Mouse (Mus musculus): ENCODE results near the gene BC034090.

The BC034090 gene

DNA sequence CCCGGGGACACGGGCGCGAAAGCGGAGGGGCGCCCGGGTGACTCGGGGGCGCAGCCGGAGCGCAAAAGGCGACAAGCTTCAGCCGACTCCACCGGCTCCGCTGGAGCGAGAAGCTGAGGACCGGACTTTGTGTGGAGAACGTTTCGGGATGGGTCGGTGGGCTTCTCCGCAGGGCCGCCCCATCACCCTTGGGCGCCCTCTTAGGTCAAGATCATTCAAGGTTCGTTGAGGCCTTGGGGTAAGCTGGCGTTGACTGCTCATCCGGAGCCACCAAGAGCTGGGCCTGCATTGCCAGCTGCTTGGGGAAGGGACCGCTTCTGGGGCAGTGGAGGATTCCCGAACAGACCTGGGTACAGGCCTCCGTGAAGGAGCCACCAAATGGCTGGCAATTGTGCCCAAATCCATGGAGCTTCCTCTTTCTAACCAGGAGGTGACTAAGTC, 547 bp upstream of the BC034090 start:
- DNase-seq (ENCODE audit: low spot score): no peak

GRCm38 (mm10) chr1:155242488-155242745, 1.8 kb downstream of the BC034090 start:
- DNase-seq (ENCODE audit: low spot score): no peak

DNA sequence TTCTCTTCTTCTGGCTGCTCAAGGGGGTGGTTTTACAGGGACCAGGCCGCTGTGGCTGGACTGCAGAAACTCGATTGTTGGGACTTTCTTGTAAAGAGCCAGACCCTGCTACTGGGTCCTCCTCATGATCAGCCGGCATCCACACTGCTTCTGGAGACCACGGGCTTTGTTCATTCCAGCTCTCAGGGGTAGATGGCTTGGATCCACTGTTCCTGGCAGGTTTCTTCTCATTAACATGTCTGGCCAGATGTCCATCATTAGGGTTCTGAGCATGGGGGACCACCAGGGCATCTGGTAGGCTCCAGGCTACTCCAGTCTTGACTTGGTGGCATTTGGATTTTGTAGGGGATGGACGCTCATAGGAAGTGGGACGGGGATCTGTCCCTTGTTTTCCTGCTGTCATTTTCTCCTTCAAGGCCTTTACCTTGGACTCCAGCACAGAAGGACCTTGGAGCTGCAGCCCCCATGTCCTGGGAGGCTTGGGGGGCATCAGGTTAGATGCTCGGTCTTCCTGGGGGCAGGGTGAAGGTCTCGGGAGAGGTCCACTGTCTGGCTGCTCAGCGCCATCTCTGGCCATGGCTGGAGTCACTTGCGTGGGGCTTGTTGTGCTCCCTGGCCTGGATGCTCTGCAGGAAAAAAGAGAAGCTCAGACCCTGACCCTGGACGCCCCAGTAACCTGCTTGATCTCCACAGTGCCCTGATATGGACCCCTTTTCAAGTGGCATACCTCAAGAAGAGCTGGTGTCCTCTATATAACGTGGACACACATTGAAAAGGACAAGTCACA, 2.4 kb downstream of the BC034090 start:
- DNase-seq (ENCODE audit: low spot score): no peak

DNA sequence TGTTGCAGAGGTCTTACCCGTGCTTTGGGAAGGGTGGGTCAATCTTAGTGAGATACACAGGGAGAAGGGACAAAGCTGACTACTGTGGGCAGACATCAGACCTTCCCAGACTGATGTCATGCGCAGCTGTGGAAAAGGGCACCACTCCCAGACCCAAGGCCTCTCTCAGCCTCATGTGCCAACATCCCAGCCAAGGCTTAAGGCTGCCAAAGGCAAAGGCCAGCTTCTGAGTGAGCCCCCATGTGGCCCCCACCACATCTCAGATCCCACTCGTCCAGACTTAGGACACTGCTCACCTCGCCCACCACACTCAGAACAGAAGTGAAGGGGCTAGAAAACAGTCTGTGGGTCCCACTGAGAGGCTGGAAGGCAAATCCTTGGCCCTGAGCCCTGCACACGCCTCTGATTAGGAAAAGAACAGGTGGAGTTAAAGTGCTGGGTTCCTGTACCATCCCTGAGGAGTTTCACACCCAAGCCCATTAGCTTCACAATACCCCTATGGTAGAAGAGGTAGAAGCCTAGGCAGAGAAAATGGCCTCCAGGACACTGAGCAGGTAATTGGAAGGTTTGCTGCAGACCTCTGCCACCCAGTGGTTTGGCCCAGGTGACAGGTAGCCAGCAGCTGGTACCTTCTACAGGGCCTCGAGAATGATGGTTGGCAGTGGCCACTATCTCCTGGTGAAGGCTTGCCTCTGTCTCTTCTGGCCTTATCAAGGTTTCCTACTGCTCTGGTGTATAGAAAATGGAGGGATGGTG, 4.1 kb downstream of the BC034090 start:
- DNase-seq (ENCODE audit: low spot score): peak; percentile 64

- DNase-seq (ENCODE audit: low spot score): no peak
These were observed 5.1 kb downstream of the BC034090 start for GRCm38 (mm10) chr1:155239169-155239568.

- no peak for DNase-seq (ENCODE audit: low spot score)
These were observed 6.1 kb downstream of the BC034090 start for GRCm38 (mm10) chr1:155238126-155238525.

DNA sequence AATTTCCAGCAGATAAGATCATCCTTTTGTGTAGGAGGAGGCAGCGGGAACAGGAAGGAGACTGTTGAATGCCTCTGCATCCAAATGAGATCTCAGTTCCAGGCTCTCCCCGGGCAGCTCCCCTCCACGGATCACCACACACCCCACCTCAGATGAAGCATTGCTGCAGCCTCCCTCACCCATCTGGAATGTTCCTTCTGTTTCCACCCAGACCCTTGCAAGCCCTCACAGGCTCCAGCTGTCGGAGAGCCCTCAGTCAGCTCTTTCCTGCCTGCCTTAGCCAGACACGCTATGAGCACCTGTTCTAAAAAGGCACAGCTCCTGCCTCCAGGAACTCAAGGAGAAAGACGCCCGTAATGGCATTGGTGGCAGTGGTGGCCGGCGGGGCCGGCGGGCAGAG, 6.9 kb downstream of the BC034090 start:
- DNase-seq (ENCODE audit: low spot score): no peak

DNA sequence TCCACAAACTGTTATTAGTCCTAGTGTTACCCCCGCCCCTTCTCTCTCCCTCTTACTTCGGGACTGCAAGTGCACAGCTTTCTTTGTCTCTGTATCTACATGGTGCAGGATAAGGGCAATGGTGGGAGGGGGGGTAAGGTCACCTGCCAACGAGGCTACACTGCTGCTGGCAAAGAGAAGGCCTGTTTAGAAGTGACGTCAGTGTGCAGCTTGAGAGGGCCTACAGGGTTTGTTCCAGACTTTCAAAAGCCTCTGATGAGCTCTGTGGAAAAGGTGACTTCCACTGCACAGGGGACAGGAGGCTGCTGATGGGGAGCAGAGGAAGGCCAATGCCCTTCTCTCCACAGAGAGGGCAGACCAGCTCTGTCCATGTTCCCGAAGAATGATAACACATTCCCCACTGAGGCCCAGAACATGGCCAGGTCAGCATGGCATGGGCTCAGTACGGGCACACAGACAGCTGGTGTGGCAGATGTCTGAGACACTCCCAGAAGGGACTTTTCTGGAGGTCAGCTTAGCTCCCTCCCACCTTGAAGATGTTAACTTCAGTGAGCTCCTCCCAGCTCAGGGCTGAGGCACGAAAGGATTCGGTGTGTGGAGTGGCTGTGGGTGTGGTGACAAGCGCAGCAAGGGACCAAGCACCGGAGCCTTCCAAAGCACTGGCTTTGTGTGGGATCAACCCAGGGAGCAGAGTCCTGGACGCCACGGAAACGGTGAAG, 7.8 kb downstream of the BC034090 start:
- DNase-seq (ENCODE audit: low spot score): no peak

GRCm38 (mm10) chr1:155235641-155236040, 8.6 kb downstream of the BC034090 start:
- no peak for DNase-seq (ENCODE audit: low spot score)

DNA sequence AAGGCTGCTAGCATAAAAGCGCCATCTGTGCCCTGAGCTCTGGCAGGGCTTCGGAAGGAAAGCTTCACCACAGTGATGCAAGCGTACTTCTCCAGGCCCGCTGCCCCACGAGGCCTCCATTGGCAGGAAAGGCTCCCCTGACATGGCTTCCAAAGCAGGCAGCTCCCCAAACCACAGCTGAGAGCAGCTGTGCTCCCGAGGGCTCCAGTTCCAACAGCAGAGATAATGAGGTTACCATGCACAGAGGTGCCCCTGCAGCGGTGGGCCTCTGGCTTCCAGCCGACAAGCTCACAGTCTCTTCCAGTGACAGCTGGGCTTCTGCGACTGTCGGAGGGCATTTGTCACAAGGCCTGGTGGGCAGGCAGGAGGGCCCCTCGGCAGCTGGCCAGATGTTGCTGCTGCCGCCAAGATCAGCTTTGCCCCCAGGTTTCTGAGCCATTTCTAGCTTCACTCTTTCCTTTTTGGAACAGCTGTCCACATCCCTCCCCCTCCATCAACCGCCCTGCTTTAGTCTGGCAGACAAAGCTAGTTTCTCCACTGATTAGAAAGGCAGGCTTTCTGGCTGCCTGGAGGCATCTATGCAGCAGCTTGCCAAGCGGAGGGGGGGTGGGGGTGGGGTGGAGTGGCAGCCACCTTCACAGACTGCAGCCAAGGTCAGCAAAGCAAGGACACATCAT, 10.2 kb downstream of the BC034090 start:
- no peak for DNase-seq (ENCODE audit: low spot score)

DNA sequence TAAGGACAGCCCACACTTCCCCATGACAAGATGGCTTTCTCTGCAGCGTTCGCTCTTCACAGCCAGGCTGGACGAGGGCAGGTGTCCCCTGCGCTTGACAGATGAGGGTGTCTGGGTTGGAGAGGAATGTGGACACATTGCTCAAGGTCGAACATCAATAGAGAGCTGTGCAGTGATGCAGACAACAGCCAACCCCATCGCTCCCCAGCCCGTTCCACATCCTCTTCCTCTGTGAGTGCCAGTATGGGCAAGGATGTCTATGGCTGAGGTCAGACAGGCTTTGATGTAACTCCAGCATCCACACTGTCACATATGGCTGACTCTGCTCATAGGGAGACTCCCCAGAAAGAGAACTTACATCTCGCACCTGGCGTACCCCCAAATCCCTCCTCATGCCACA, 10.9 kb downstream of the BC034090 start:
- DNase-seq (ENCODE audit: low spot score): no peak

GRCm38 (mm10) chr1:155232786-155233185, 11.5 kb downstream of the BC034090 start:
- DNase-seq (ENCODE audit: low spot score): no peak

DNA sequence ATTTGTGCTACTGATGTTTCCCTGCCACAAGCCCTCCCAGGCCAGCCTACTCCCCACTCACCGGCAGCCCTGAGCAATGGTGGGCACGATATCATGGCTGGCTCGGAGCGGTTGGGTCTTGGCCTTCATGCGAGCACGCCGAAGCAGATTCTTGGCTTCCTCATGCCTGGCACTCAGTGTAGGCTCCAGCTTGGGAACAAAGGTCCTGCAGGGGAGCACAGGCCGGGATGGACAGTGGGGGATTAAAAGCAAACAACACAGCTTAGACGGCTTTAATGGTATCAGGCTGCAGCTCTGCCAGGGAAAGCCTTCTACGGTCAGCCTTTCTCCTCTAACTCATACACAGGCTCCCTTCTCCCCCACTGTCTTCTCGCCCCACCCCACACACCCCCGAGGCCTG, 11.9 kb downstream of the BC034090 start:
- DNase-seq (ENCODE audit: low spot score): no peak

GRCm38 (mm10) chr1:155229464-155230411, 14.5 kb downstream of the BC034090 start:
- DNase-seq (ENCODE audit: low spot score): no peak

GRCm38 (mm10) chr1:155223849-155224554, 20.2 kb downstream of the BC034090 start:
- no peak for DNase-seq (ENCODE audit: low spot score)

DNA sequence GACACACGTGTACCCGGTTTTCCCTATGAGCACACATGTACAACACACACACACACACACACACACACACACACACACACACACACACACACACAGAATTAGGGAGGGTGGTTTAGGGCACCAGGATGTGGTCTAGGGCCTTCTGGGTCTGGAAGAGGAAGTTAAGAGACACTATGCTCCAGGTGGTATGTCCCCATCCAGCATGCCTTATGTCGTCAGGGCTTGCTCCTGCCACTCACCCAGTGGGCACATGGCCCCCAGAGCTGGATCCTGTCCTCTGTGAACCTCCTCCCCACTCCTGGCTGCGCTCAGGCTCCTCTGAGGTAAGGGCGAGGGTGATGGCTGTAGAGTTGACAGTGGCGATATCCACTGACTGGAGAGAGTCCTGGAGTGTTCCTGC, 21.2 kb downstream of the BC034090 start:
- no peak for DNase-seq (ENCODE audit: low spot score)

- DNase-seq (ENCODE audit: low spot score): no peak
These were observed 22.1 kb downstream of the BC034090 start for GRCm38 (mm10) chr1:155222101-155222669.

DNA sequence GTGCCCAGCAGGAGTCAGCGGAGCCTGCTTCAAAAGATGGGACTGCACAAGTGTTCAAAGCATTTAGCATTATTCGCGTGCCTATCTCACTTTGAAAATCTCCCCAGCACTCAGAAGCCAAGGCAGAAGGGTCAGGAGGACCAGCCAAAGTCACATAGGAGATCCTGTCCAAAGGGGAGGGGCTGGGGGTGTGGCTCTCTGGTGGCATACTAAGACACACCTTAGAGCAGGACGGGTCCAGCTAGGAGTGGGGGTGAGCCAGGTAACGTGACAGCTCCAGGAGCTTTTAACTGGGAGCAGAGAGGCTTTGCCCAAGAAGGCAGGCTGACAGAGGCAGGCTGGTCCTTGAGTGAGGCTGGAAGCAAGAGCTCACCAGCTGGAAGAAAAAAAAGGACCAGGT, 25.3 kb downstream of the BC034090 start:
- DNase-seq (ENCODE audit: low spot score): no peak

DNA sequence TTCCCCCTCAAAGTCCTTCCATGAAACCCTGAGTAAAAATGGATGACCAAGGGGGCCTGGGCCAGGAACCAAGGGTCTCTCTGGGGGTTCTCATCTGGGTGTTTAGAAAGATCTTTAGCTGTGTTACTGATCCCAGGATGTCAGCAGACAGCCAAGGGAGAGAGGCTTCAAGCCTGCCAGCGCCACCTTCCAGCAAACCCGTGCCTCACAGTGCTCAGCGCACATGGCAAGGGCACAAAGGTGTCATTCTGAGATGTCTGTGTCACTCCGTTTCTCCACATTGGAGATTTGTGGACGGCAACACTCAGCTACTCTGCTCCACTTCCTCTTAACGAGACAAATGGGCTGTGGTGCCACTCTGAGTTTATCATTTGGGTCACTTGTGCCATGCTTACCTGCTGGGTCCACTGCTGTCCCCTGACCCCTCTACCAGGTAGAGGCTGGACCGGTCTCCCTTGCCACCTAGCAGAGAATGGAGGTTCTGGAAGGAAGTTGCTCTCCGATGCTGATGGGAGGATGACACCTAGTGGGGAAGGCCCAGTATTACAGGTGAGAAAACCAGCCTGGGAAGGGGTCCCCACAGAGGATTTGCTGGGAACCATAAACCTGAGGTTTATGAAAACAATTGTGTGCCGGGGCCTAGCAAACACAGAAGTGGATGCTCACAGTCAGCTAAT, 26.2 kb downstream of the BC034090 start:
- no peak for DNase-seq (ENCODE audit: low spot score)

DNA sequence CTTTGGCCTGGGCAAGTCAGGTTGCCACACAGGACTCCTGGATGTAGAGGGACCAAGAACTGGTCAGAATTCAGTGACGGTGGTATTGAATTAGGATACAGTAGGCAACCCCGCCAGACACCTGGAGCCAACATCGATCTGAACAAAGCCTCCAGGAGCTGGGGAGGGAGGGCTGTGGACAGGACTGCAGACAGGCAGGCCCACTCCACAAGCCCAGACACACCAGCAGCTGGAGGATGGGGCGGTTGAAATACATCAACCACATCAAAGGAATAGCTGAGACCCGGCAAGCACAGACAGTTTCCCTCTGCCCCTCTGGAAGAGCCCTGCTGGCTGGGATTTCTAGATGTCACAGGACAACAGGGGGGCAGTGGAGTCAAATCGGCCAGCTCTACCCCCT, 27.4 kb downstream of the BC034090 start:
- no peak for DNase-seq (ENCODE audit: low spot score)
